Mouse (Mus musculus) hindbrain, embryonic 12.5 days (tissue): ENCODE measurements around the gene Drg1. TPM values are rescaled to one million over a fixed set of nuclear protein-coding genes. Genes with fewer than 3 reads are reported as not detected.
A peak's percentile ranks its signal among the peaks of the same experiment; 100 is the strongest.
"Not testable (repeated sequence)": the region's sequence is repeated elsewhere in the genome, so short reads cannot be mapped to it uniquely, and the experiment has no call there.

Experiments
- ATAC-seq: fragments of 200-750 bp; cut with Nextera tagmentation; 2 replicates; pipeline ENCODE4 v1.8.0; 2017; ENCODE audit warnings: moderate TSS enrichment; ENCODE audit not compliant: low FRiP score
- H3K27ac ChIP-seq: fragments of 300-500 bp; sonication (generic); 2 replicates; pipeline ENCODE4 v1.5.1; 2016; ENCODE audit warnings: mild to moderate bottlenecking
- H3K27me3 ChIP-seq: fragments of 300-500 bp; sonication (generic); 2 replicates; pipeline ENCODE4 v1.6.1; 2016; ENCODE audit warnings: mild to moderate bottlenecking
- H3K36me3 ChIP-seq: fragments of 300-500 bp; sonication (generic); 2 replicates; pipeline ENCODE4 v1.6.1; 2016; ENCODE audit warnings: mild to moderate bottlenecking
- H3K4me1 ChIP-seq: fragments of 300-500 bp; sonication (generic); 2 replicates; pipeline ENCODE4 v1.6.1; 2016
- H3K4me2 ChIP-seq: fragments of 300-500 bp; sonication (generic); replicated peaks from 2 replicates; pipeline ENCODE4 v1.6.1; 2016; ENCODE audit warnings: mild to moderate bottlenecking
- H3K4me3 ChIP-seq: fragments of 300-500 bp; sonication (generic); 2 replicates; pipeline ENCODE4 v1.5.1; 2016; ENCODE audit warnings: mild to moderate bottlenecking
- H3K9ac ChIP-seq: fragments of 300-500 bp; sonication (generic); 2 replicates; pipeline ENCODE4 v1.6.1; 2016; ENCODE audit warnings: mild to moderate bottlenecking, moderate library complexity
- H3K9me3 ChIP-seq: fragments of 300-500 bp; sonication (generic); replicated peaks from 2 replicates; pipeline ENCODE4 v1.6.1; 2016; ENCODE audit warnings: mild to moderate bottlenecking
- WGBS: fragments of 180-500 bp; shearing (Covaris S2); methylation state at CpG from one replicate; pipeline ENCODE4 v1.1.7; 2016; 5-methylcytosine and 5-hydroxymethylcytosine counted together
- polyA plus RNA-seq: library from polyadenylated mRNA; unstranded; fragments of >200 nt; fragmentation: Nextera tagmentation; extraction: Ambion mirVana; gene quantifications from 2 replicates; pipeline ENCODE4 v1.2.1, GENCODE M21; 2016

Drg1 gene
- polyA plus RNA-seq, 1 experiment from 2014 or later = 240 TPM

DNA sequence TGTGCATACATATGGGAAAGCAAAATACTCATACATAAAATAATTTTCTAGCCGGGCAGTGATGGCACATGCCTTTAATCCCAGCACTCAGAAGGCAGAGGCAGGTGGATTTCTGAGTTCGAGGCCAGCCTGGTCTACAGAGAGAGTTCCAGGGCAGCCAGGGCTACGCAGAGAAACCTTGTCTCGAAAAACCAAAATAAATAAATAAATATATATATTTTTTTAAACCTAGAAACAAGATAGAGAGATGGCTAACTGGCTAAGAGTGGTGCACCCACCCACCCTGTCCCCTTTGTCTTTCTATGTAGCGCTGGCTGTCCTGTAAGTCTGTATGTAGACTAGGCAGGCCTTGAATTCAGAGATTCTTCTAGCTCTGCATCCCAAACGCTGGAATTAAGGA is 93.7 kb downstream of the Drg1 start:
- not testable (repeated sequence) for H3K9ac ChIP-seq, H3K27me3 ChIP-seq, H3K4me2 ChIP-seq, H3K36me3 ChIP-seq, H3K27ac ChIP-seq, ATAC-seq, H3K4me3 ChIP-seq, H3K4me1 ChIP-seq
- peaks cover 14% of the 10 kb centered on the region; the same call in 1 of the 2 replicates for H3K9me3 ChIP-seq
- WGBS = 54% methylated on average over 5 of the region's 6 CpGs

DNA sequence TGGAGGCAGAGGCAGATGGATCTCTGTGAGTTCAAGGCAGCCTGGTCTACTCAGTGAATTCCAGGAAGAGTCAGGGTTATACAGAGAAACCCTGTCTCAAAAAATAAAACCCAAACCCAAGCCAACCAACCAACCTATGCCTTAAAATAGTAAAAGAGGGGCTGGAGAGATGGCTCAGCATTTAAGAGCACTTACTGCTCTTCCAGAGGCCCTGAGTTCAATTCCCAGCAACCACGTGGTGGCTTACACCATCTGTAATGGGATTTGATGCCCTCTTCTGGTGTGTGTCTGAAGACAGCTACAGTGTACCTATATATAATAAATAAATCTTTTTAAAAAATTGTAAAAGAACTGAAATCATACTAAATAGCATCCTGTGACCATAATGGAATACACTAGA is 94.3 kb downstream of the Drg1 start:
- ATAC-seq = not testable (repeated sequence)
- WGBS = 73% methylated on average over 1 of the region's 1 CpGs

DNA sequence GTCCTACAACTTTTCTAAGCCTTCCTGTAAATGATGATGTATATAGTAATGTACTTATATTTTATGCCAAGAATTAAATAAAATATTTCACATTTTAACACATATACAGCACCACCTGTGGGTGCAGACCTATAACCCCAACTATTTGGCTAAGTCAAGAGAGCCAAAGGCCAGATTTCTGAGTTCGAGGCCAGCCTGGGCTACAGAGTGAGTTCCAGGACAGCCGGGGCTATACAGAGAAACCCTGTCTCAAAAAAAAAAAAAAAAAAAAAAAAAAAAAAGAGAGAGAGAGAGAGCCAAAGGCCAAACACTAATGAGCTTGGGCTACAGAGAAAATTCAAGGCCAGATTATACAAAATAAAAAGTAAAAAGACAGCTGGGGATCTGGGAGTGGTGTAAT is 97.2 kb downstream of the Drg1 start:
- not testable (repeated sequence) for H3K9ac ChIP-seq, H3K4me1 ChIP-seq, H3K27me3 ChIP-seq, H3K36me3 ChIP-seq, H3K27ac ChIP-seq, H3K4me2 ChIP-seq, H3K4me3 ChIP-seq
- ATAC-seq = peak; percentile 49
- peaks cover 20% of the 10 kb centered on the region; the same call in 1 of the 2 replicates for H3K9me3 ChIP-seq
- 80% methylated on average over 2 of the region's 2 CpGs for WGBS

More for the DNA sequence above, 94.3 kb downstream of the Drg1 start:
- H3K4me3 ChIP-seq, H3K9ac ChIP-seq, H3K27me3 ChIP-seq, H3K4me2 ChIP-seq, H3K36me3 ChIP-seq, H3K4me1 ChIP-seq, H3K27ac ChIP-seq: not testable (repeated sequence)
- peaks cover 16% of the 10 kb centered on the region; the same call in 1 of the 2 replicates for H3K9me3 ChIP-seq

DNA sequence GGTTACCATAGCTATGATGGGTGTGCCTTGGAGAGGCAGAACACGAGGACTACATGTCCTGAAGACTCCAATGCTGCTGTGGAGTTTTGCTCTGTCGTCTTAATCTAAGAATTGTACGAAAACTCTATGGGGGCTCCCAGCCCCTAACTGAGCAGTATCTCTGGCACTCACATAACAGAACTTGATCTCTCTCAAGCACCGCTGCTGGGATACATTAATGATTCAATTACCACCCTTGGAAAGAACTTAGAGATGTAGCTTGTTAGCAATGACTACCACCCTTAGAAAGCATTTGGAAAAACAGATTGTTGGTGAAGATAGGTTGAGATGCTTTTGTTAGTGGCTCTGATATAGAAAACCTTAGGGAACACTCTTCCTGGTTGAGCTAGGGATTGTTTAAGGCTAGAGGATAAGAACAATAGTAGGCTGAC is 98.6 kb downstream of the Drg1 start:
- not testable (repeated sequence) for H3K36me3 ChIP-seq, H3K9ac ChIP-seq, H3K27me3 ChIP-seq, ATAC-seq, H3K4me3 ChIP-seq, H3K27ac ChIP-seq, H3K4me2 ChIP-seq, H3K4me1 ChIP-seq
- peaks cover 17% of the 10 kb centered on the region; the same call in 1 of the 2 replicates for H3K9me3 ChIP-seq
- WGBS = 77% methylated on average over 4 of the region's 4 CpGs

DNA sequence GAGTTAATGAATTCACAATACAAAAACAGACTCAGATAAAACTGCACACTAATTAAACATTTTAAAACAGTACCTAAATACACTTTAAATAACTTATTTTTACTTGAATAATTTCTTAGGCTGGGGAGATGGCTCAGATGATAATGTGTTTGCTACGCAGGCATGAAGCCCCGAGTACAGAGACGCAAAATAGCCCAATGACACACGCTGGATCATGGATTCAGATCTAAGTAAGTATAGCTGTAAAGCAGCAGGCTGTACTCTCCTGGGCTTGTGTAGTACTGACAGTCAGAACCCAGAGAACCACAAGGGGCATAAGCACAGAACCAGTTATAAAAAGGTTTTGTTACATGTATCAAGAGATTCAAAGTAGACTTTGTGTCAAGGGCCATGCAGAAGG is 99.1 kb downstream of the Drg1 start:
- not testable (repeated sequence) for H3K4me2 ChIP-seq, H3K9ac ChIP-seq, H3K4me1 ChIP-seq, ATAC-seq, H3K36me3 ChIP-seq, H3K27ac ChIP-seq, H3K4me3 ChIP-seq, H3K27me3 ChIP-seq
- H3K9me3 ChIP-seq = peaks cover 22% of the 10 kb centered on the region; the same call in 1 of the 2 replicates
- WGBS = 92% methylated on average over 4 of the region's 4 CpGs

DNA sequence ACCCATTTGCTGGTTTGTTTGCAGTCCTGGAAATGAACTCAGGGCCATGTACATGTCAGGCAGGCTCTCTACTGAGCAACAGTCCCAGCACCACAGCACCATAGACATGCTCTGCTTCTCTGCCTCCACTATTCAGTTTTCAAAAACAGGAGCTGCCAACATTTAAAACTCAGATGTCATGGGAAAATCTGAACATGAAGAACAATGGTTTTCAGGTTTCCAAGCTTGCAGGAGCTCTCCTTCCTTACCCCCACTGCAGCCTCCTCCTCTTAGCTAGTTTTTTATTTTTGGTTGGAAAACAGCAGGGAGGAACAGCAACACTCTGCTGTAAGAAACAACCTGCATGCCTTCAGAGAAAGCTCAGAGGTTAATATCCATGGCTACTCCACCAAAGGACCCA is 99.9 kb downstream of the Drg1 start:
- H3K4me2 ChIP-seq, H3K9ac ChIP-seq, H3K27me3 ChIP-seq, H3K4me3 ChIP-seq, H3K4me1 ChIP-seq, H3K27ac ChIP-seq, H3K36me3 ChIP-seq, ATAC-seq: not testable (repeated sequence)
- H3K9me3 ChIP-seq = peaks cover 18% of the 10 kb centered on the region; the same call in 1 of the 2 replicates

DNA sequence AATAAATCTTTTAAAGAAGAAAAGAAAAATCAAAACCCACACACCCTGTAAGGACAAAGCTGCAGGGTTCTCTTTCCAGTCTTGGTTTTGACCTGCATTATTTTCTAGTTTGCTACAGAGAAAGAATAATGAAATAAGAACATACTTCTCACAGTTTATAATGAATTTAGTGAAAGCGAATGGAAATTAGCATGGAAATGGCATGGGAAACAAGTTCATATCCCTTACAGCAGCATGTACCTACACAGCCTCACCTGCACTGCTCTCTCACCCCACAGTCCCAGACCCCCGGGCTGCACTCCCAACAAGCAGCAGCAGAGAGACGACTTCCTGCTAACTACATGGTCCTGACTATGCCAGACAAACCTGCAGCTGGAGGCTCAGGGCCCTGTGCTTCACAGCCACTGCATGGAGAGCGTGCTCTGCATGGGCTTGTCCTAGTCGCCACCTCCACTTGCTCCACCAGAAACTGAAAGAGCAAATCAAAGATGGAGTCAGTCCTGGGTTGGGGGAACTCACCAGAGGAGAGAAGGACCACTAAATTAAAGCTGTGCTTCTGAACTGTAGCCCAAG is 100.9 kb downstream of the Drg1 start:
- WGBS = 90% methylated on average over 3 of the region's 5 CpGs
- H3K36me3 ChIP-seq, H3K4me3 ChIP-seq, H3K4me2 ChIP-seq, H3K27ac ChIP-seq, H3K27me3 ChIP-seq, H3K4me1 ChIP-seq, H3K9ac ChIP-seq: not testable (repeated sequence)
- ATAC-seq = peak; percentile 39
- H3K9me3 ChIP-seq = peaks cover 19% of the 10 kb centered on the region; the same call in 1 of the 2 replicates

DNA sequence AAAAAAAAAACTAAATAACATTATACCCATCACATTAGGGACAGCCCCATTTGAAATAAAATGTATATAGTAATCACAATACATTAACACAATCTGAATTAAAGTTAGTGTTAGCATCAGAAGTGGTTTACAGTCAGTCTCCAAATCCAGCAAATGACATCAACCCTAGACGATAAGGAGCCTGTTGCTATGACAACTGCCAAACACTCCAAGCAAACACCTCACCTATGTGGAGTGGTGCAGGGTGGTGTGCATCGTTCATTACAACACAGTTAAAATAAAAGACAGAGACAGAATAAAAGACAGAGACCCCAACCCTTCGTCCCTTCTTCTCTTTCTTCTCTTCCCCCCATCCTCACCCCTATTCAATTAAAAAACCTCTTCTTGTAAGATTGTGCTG is 102.6 kb downstream of the Drg1 start:
- not testable (repeated sequence) for H3K27me3 ChIP-seq, ATAC-seq, H3K36me3 ChIP-seq, H3K4me2 ChIP-seq, H3K4me1 ChIP-seq, H3K4me3 ChIP-seq, H3K27ac ChIP-seq, H3K9ac ChIP-seq
- H3K9me3 ChIP-seq = peaks cover 19% of the 10 kb centered on the region; the same call in 1 of the 2 replicates
- WGBS = 68% methylated on average over 3 of the region's 3 CpGs

DNA sequence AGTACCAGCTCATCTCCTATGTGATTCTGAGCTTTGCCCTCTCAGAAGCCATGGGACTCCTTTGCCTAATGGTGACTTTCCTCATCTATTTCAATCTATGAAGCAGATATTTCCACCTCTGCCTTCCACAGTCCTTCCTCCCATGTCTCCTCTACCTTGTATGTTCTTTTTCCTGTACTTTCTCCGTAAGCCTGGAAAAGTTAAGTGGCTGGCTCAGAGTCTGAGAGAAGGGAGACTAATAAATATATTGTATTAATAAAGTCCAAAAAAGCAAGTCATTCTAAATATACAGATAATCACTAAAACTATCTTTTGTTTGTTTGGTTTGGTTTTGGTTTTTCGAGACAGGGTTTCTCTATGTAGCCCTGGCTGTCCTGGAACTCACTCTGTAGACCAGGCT is 103.1 kb downstream of the Drg1 start:
- WGBS = 89% methylated on average over 2 of the region's 2 CpGs
- peaks cover 16% of the 10 kb centered on the region for H3K9me3 ChIP-seq
- H3K4me1 ChIP-seq = not testable (repeated sequence)

DNA sequence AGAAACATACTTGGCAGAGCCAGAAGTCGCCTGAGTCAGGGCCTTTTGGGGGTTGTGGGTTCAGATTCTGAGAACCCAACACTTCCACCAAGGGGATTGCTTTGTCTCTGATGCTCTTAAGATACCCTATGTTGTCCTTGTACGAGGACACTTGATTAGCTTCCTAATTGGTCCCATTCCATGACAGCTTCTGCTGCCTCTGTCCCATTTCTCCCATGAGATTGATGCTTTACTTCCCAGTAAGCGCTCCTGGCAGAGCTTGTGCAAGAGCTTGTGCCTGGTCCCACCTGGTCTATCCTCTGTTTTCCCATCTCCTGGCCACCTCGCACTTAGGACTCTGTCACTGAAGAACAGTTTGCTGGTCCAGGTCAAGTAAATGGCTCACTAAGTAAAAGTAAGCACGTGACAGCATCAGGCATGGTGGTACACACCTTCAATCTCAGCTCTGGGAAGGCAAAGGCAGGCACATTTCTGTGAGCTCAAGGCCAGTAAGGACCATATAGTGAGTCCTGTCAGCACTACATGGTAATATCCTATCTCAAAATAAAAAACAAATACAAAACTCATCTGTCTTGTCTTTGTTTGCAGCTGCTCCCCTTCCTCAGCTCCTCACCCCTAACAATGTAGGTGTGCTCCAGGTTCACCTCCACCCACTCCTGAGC is 103.8 kb downstream of the Drg1 start:
- H3K36me3 ChIP-seq, H3K27me3 ChIP-seq, H3K9ac ChIP-seq, H3K27ac ChIP-seq, H3K4me1 ChIP-seq, H3K4me3 ChIP-seq, H3K4me2 ChIP-seq: not testable (repeated sequence)
- peaks cover 17% of the 10 kb centered on the region for H3K9me3 ChIP-seq
- ATAC-seq = peak; percentile 37
- 66% methylated on average over 5 of the region's 5 CpGs for WGBS

More for the DNA sequence above, 103.1 kb downstream of the Drg1 start:
- ATAC-seq, H3K27ac ChIP-seq, H3K27me3 ChIP-seq, H3K9ac ChIP-seq, H3K4me2 ChIP-seq, H3K36me3 ChIP-seq, H3K4me3 ChIP-seq: not testable (repeated sequence)

DNA sequence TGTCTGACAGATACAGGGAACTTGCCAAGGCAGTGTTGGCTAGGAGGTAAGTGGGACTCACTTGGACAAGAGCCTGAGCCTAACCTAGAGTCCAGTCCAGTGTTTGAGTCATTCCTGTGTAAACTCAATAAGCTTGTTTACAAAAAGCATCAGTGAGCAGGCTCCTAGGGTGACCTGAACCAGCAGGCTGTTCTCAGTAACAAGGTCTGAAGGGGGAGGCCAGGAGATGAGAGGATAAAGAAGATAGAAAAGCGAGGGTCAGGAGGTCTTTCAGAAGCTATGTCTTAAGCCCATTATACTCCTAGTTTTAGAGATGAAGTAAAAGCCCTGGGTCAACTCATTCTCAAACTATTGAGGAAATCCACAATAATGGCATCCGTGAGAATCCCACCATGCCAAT is 104.8 kb downstream of the Drg1 start:
- WGBS = 67% methylated on average over 1 of the region's 2 CpGs
- not testable (repeated sequence) for ATAC-seq, H3K27me3 ChIP-seq

DNA sequence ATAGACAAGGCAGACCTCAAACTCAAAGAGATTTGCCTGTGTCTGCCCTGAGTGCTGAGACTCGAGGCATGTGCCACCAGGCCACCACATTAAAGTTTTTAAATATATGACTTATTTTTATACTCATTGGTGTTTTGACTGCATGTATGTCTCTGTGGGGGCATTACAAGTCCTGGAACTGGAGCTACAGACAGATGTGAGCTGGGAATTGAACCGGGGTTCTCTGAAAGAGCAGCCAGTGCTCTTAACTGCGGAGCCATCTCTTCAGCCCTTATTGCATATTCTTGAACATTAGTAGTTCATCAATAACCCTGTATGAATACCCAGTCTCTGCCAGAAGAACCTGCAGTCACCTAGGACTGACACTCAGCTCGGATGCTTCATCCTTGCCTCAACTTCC is 107.4 kb downstream of the Drg1 start:
- not testable (repeated sequence) for H3K36me3 ChIP-seq, H3K27me3 ChIP-seq, H3K4me3 ChIP-seq, H3K4me1 ChIP-seq, H3K4me2 ChIP-seq, H3K27ac ChIP-seq, H3K9ac ChIP-seq, ATAC-seq
- WGBS = 89% methylated on average over 4 of the region's 4 CpGs
- peaks cover 20% of the 10 kb centered on the region for H3K9me3 ChIP-seq

More for the DNA sequence above, 104.8 kb downstream of the Drg1 start:
- H3K27ac ChIP-seq, H3K36me3 ChIP-seq, H3K4me1 ChIP-seq, H3K9ac ChIP-seq, H3K4me2 ChIP-seq, H3K4me3 ChIP-seq: not testable (repeated sequence)
- peaks cover 20% of the 10 kb centered on the region for H3K9me3 ChIP-seq

DNA sequence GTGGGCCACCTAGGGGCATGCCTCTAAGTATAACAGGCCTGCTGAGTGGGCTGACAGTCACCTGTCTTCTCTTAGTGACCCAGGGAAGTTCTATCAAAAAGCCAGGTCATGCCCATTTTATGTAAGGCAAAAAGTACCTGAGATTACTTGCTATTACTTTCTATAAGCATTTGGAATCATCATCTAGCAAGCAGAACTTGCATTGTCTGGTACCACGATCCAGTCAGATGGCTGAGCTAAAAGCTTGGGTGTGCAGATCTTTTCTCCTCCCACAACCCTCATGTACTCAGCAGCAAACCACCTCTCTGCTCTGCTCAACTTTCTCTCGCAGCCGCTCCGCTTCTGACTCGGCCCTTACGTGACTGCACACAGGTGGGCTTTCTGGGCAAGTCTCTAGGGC is 108.2 kb downstream of the Drg1 start:
- WGBS = 92% methylated on average over 6 of the region's 6 CpGs
- peaks cover 22% of the 10 kb centered on the region for H3K9me3 ChIP-seq
- H3K27ac ChIP-seq, ATAC-seq, H3K4me2 ChIP-seq, H3K9ac ChIP-seq, H3K4me1 ChIP-seq, H3K36me3 ChIP-seq, H3K27me3 ChIP-seq, H3K4me3 ChIP-seq: not testable (repeated sequence)
